Mouse (Mus musculus): ENCODE measurements around the gene Hsd11b2. TPM values are rescaled to one million over a fixed set of nuclear protein-coding genes. Genes with fewer than 3 reads are reported as not detected.

The Hsd11b2 gene
- polyA plus RNA-seq, 1 experiment from 2014 or later, result 24.7 TPM

DNA sequence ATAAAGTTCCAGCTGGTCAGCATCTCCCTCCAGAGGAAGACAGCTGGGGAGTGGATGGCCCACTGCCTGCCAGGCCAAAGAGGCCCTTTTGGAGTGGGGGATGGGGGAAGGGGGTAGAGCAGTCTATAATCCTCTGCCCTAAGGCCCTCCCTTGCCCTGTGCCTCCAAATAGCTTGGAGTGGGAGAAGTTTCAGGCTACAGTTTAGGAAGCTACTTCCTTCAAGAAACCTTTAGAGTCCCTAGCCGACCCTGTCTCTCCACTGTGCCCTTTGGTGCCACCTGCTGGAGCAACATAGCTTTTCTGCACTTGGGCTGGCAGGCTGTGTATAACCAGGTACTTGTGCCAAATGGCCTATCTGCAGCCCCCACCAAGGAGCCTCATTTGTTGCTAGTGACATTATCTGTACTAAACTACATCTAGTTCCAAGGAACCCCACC lies 15.4 kb downstream of the Hsd11b2 start:
- peaks cover 13% of the 10 kb centered on the region for H3K4me1 ChIP-seq
- 9% methylated on average over 1 of the region's 1 CpGs for WGBS
- H3K4me2 ChIP-seq (replicated peaks), result no peak overlapping the region
- H3K36me3 ChIP-seq, result peaks cover 54% of the 10 kb centered on the region
- no peak overlapping the region for H3K27ac ChIP-seq
- H3K9me3 ChIP-seq (replicated peaks), result no peaks in the 10 kb centered on the region
- no peak overlapping the region for H3K4me3 ChIP-seq
- H3K27me3 ChIP-seq, result no peaks in the 10 kb centered on the region
- ATAC-seq (ENCODE audit: low FRiP score), result peak; percentile 58; the same call in 1 of the 2 replicates
- no peak overlapping the region for H3K9ac ChIP-seq

- Histone ChIP-seq H3K4me1 (peaks cover 8% of the 10 kb centered on the region), H3K4me2 (replicated peaks) (no peak overlapping the region), H3K27me3 (no peaks in the 10 kb centered on the region), H3K9me3 (replicated peaks) (no peaks in the 10 kb centered on the region), H3K27ac (no peak overlapping the region), H3K36me3 (peaks cover 38% of the 10 kb centered on the region), H3K4me3 (no peak overlapping the region), H3K9ac (no peak overlapping the region)
- no peak for ATAC-seq (ENCODE audit: low FRiP score)
- WGBS, result 93% methylated on average over 3 of the region's 3 CpGs
These were observed 18.0 kb downstream of the Hsd11b2 start for GRCm38 (mm10) chr8:105536546-105536945.

GRCm38 (mm10) chr8:105537011-105537677 lies 18.6 kb downstream of the Hsd11b2 start:
- ATAC-seq (ENCODE audit: low FRiP score), result no peak
- Histone ChIP-seq H3K9ac (no peak overlapping the region), H3K27ac (no peak overlapping the region), H3K27me3 (no peaks in the 10 kb centered on the region), H3K9me3 (replicated peaks) (no peaks in the 10 kb centered on the region), H3K4me1 (peaks cover 8% of the 10 kb centered on the region), H3K4me3 (no peak overlapping the region), H3K4me2 (replicated peaks) (no peak overlapping the region), H3K36me3 (peaks cover 41% of the 10 kb centered on the region)
- 95% methylated on average over 6 of the region's 6 CpGs for WGBS

- no peak overlapping the region for H3K4me3 ChIP-seq
- no peak overlapping the region for H3K9ac ChIP-seq
- 89% methylated on average over 4 of the region's 4 CpGs for WGBS
- no peak for ATAC-seq (ENCODE audit: low FRiP score)
- no peaks in the 10 kb centered on the region for H3K27me3 ChIP-seq
- H3K4me1 ChIP-seq, result peaks cover under 1% of the 10 kb centered on the region; the same call in 1 of the 2 replicates
- peaks cover 43% of the 10 kb centered on the region for H3K36me3 ChIP-seq
- no peaks in the 10 kb centered on the region for H3K9me3 ChIP-seq (replicated peaks)
- no peak overlapping the region for H3K27ac ChIP-seq
- no peak overlapping the region for H3K4me2 ChIP-seq (replicated peaks)
These were observed 20.4 kb downstream of the Hsd11b2 start for GRCm38 (mm10) chr8:105538940-105539339.

- H3K4me1 ChIP-seq, result peaks cover 6% of the 10 kb centered on the region; the same call in 1 of the 2 replicates
- H3K9me3 ChIP-seq (replicated peaks), result no peaks in the 10 kb centered on the region
- no peak for ATAC-seq (ENCODE audit: low FRiP score)
- peaks cover 26% of the 10 kb centered on the region for H3K36me3 ChIP-seq
- no peak overlapping the region for H3K27ac ChIP-seq
- H3K9ac ChIP-seq, result no peak overlapping the region
- no peak overlapping the region for H3K4me2 ChIP-seq (replicated peaks)
- no peaks in the 10 kb centered on the region for H3K27me3 ChIP-seq
- 82% methylated on average over 3 of the region's 3 CpGs for WGBS
- H3K4me3 ChIP-seq, result no peak overlapping the region
These were observed 23.6 kb downstream of the Hsd11b2 start for GRCm38 (mm10) chr8:105542032-105542656.

GRCm38 (mm10) chr8:105542808-105543207 lies 24.3 kb downstream of the Hsd11b2 start:
- H3K4me1 ChIP-seq, result peaks cover 6% of the 10 kb centered on the region; the same call in 1 of the 2 replicates
- ATAC-seq (ENCODE audit: low FRiP score), result no peak
- 92% methylated on average over 2 of the region's 2 CpGs for WGBS
- H3K27ac ChIP-seq, result no peak overlapping the region
- H3K36me3 ChIP-seq, result peaks cover 19% of the 10 kb centered on the region
- no peaks in the 10 kb centered on the region for H3K9me3 ChIP-seq (replicated peaks)
- no peak overlapping the region for H3K9ac ChIP-seq
- no peak overlapping the region for H3K4me2 ChIP-seq (replicated peaks)
- H3K4me3 ChIP-seq, result no peak overlapping the region
- H3K27me3 ChIP-seq, result no peaks in the 10 kb centered on the region

GRCm38 (mm10) chr8:105543703-105544102 lies 25.1 kb downstream of the Hsd11b2 start:
- Histone ChIP-seq H3K9ac (no peak overlapping the region), H3K27me3 (no peaks in the 10 kb centered on the region), H3K4me3 (no peak overlapping the region), H3K4me2 (replicated peaks) (no peak overlapping the region), H3K9me3 (replicated peaks) (no peaks in the 10 kb centered on the region), H3K36me3 (peaks cover 11% of the 10 kb centered on the region), H3K27ac (no peak overlapping the region), H3K4me1 (peaks cover 6% of the 10 kb centered on the region; the same call in 1 of the 2 replicates)
- no peak for ATAC-seq (ENCODE audit: low FRiP score)
- 56% methylated on average over 1 of the region's 1 CpGs for WGBS

DNA sequence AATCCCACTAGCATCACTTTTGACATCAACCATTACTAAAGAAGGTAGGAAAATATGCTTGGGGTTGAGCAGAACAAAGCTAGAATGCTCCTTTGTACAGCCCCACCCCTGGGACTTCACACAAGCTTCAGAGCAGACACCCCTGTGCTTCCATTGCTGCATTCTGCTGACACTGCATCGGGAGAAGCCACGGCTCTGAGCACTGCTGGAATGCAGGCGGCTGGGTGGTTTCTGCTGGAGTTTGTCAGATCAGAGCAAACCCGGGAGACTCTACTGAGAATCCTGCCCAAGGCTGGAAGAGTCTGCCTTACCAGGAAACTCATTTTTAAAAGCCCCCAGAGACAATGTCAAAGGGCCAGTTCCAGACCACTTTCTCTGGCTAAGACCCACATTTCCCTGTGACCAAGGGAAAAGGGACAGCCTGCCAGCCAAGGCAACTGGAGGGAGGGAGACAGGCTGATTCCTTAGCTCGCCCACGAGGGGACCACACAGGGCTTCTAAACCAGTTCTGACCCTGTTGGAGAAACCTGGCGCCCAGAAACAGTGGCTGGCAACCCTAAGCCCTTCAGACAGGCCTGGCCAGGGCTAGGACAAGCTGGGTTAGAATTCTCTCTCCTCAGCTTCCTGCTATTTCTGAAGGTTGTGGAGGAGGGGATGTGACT lies 26.1 kb downstream of the Hsd11b2 start:
- 60% methylated on average over 7 of the region's 7 CpGs for WGBS
- H3K9me3 ChIP-seq (replicated peaks), result no peaks in the 10 kb centered on the region
- peaks cover 6% of the 10 kb centered on the region; the same call in 1 of the 2 replicates for H3K4me1 ChIP-seq
- H3K9ac ChIP-seq, result no peak overlapping the region
- no peaks in the 10 kb centered on the region for H3K27me3 ChIP-seq
- H3K36me3 ChIP-seq, result 0 out of 2 replicates have a peak, but pooled peaks cover 5% of the 10 kb centered on the region
- no peak overlapping the region for H3K4me2 ChIP-seq (replicated peaks)
- ATAC-seq (ENCODE audit: low FRiP score), result no peak
- no peak overlapping the region for H3K4me3 ChIP-seq
- no peak overlapping the region for H3K27ac ChIP-seq

GRCm38 (mm10) chr8:105545249-105545648 lies 26.7 kb downstream of the Hsd11b2 start:
- no peak for ATAC-seq (ENCODE audit: low FRiP score)
- H3K9me3 ChIP-seq (replicated peaks), result no peaks in the 10 kb centered on the region
- peaks cover 6% of the 10 kb centered on the region; the same call in 1 of the 2 replicates for H3K4me1 ChIP-seq
- H3K36me3 ChIP-seq, result 0 out of 2 replicates have a peak, but pooled peaks cover 5% of the 10 kb centered on the region
- H3K27me3 ChIP-seq, result no peaks in the 10 kb centered on the region
- H3K4me2 ChIP-seq (replicated peaks), result no peak overlapping the region
- no peak overlapping the region for H3K9ac ChIP-seq
- H3K27ac ChIP-seq, result no peak overlapping the region
- no peak overlapping the region for H3K4me3 ChIP-seq
- 86% methylated on average over 3 of the region's 3 CpGs for WGBS

- 76% methylated on average over 6 of the region's 6 CpGs for WGBS
- H3K9me3 ChIP-seq (replicated peaks), result no peaks in the 10 kb centered on the region
- ATAC-seq (ENCODE audit: low FRiP score), result no peak
- H3K4me3 ChIP-seq, result no peak overlapping the region
- H3K27ac ChIP-seq, result no peak overlapping the region
- H3K4me2 ChIP-seq (replicated peaks), result no peak overlapping the region
- H3K4me1 ChIP-seq, result peaks cover 6% of the 10 kb centered on the region; the same call in 1 of the 2 replicates
- 0 out of 2 replicates have a peak, but pooled peaks cover 5% of the 10 kb centered on the region for H3K36me3 ChIP-seq
- no peaks in the 10 kb centered on the region for H3K27me3 ChIP-seq
- no peak overlapping the region for H3K9ac ChIP-seq
These were observed 28.1 kb downstream of the Hsd11b2 start for GRCm38 (mm10) chr8:105546384-105547350.

DNA sequence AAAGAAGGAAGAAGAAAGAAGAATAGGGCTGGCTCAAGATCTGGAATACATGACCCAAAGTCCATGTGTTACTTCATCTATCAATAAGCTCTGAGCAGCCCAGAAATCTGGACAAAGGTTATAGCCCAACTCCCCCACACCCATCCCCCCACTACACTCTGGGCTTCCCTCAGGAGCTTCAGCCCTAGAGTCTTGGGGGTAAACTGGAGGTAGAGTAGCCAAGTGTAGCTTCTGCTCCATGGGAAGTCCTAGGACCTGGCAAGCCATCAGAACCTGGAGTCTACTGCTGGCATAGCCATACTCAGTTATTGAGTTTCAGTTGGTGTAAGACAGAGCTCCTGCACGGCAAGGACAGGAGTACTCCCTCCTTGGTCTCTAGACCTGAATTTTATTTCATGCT lies 31.0 kb downstream of the Hsd11b2 start:
- Histone ChIP-seq H3K27me3 (no peaks in the 10 kb centered on the region), H3K4me3 (no peak overlapping the region), H3K9ac (no peak overlapping the region), H3K4me2 (replicated peaks) (no peak overlapping the region), H3K36me3 (no peaks in the 10 kb centered on the region), H3K27ac (no peak overlapping the region), H3K9me3 (replicated peaks) (no peaks in the 10 kb centered on the region), H3K4me1 (peaks cover 6% of the 10 kb centered on the region; the same call in 1 of the 2 replicates)
- ATAC-seq (ENCODE audit: low FRiP score), result no peak
- 91% methylated on average over 1 of the region's 1 CpGs for WGBS

Measured in hindbrain, embryonic 12.5 days (tissue).